Mouse (Mus musculus): ENCODE data around the gene Tmem247.

- TF ChIP-seq CTCF (IDR thresholded peaks at IDR 0.05; ENCODE audit: low read depth, low read length) (no peak), GATA1 (IDR thresholded peaks at IDR 0.05; ENCODE audit: borderline replicate concordance, low read length) (no peak), TAL1 (conservative IDR thresholded peaks at IDR 0.05; ENCODE audit: low read depth, low read length) (no peak), GATA2 (IDR thresholded peaks at IDR 0.05; ENCODE audit: borderline replicate concordance, low read depth, low read length) (no peak)
Measured at GRCm38 (mm10) chr17:86967536-86968525, 50.7 kb downstream of the Tmem247 start.
